Comparison of ENCODE assay signal across 21 mouse cellular contexts in the genomic region with DNA sequence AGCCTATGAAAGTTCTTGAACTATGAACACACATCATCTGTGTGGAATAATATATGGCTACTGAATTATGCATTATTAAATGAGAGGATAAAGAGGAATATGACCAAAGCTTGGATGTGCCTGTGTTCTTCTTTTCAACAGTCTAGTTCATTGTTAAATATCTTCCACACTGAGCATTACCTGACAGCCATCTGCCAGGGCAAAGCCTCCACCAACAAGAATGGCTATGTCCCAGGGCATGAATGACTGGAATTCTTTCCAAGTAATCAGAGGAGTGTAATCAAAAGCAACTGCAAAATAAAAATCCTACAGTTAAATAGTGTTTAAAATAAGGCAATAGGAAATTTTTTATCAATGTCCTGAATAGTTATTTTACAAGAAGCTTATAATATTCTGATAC.
A peak's percentile ranks its signal among the peaks of the same experiment; 100 is the strongest.
DNase-seq lines count a peak whose midpoint lies in the region; ATAC-seq lines count a peak whose summit lies in the region.
"Had no signal": no experiment of that assay in that cellular context is flagged by ENCODE, and none has a peak within 500 bp of the region (broad histone marks: within the 10 kb centered on the region; RNA-seq: fewer than 3 reads in every experiment).

No protein-coding gene starts in this region.

- no peaks in the 10 kb centered on the region for H3K4me1 ChIP-seq in hindbrain, embryonic 16.5 days (ENCODE audit: control insufficient read depth, insufficient read depth, low read depth, low read length)
- H3K4me1 ChIP-seq: embryonic facial prominence, embryonic 15.5 days; forebrain, embryonic 10.5 days; heart, embryonic 12.5 days; hindbrain, embryonic 15.5 days had no signal

- no peak overlapping the region for H3K27ac ChIP-seq in hindbrain, embryonic 16.5 days (ENCODE audit: low read depth, low read length)
- H3K27ac ChIP-seq: embryonic facial prominence, embryonic 15.5 days; forebrain, embryonic 10.5 days; gastrocnemius, adult 2 months; hindbrain, embryonic 15.5 days had no signal

- ATAC-seq in megakaryocyte progenitor cell, adult 5-6 weeks (replicated peaks; ENCODE audit: poor library complexity), result no peak
- no peak for ATAC-seq in hindbrain, embryonic 16.5 days
- ATAC-seq: activated CD4-positive, CD25-positive, alpha-beta regulatory T cell, adult 4 months; forebrain, embryonic 14.5 days; inflammation-experienced regulatory T-cells, adult 6 months; intestine, postnatal 0 days; Patski had no signal

- H3K27me3 ChIP-seq in hindbrain, embryonic 16.5 days (replicated peaks; ENCODE audit: control insufficient read depth, insufficient read depth, low read length), result no peaks in the 10 kb centered on the region
- H3K27me3 ChIP-seq: embryonic facial prominence, embryonic 15.5 days; heart, embryonic 12.5 days; hindbrain, embryonic 15.5 days had no signal

- H3K4me2 ChIP-seq in hindbrain, embryonic 16.5 days (ENCODE audit: low read length), result no peak overlapping the region
- H3K4me2 ChIP-seq: embryonic facial prominence, embryonic 15.5 days; heart, embryonic 12.5 days; hindbrain, embryonic 15.5 days had no signal

- H3K9ac ChIP-seq in hindbrain, embryonic 16.5 days (ENCODE audit: low read depth, low read length), result no peak overlapping the region
- H3K9ac ChIP-seq: embryonic facial prominence, embryonic 15.5 days; heart, embryonic 12.5 days; hindbrain, embryonic 15.5 days had no signal

- DNase-seq in Muller cell, postnatal 12 days (ENCODE audit: inconsistent ontology term), result peak; percentile 33
- DNase-seq in cerebellum, adult 11-12 months, result peak; percentile 70
- DNase-seq in cerebellum, adult 9-10 months, result peak; percentile 90
- DNase-seq in cerebellum, postnatal 25 days, result peak; percentile 52 to 65
- no peak for DNase-seq in spleen, adult 12 weeks (ENCODE audit: low spot score)
- DNase-seq: adrenal gland, postnatal 25 days; embryo, embryonic 11 days; gastrocnemius, adult 2 months; gastrocnemius, postnatal 25 days had no signal

- H3K4me3 ChIP-seq in hindbrain, embryonic 16.5 days (ENCODE audit: low read length), result no peak overlapping the region
- H3K4me3 ChIP-seq: embryonic facial prominence, embryonic 15.5 days; erythroblast, embryonic 14.5 days; forebrain, embryonic 10.5 days; gastrocnemius, adult 2 months; heart, embryonic 12.5 days; hindbrain, embryonic 15.5 days had no signal

- no peaks in the 10 kb centered on the region for H3K36me3 ChIP-seq in hindbrain, embryonic 16.5 days (ENCODE audit: control insufficient read depth, insufficient read depth, low read length)
- H3K36me3 ChIP-seq: embryonic facial prominence, embryonic 15.5 days; forebrain, embryonic 10.5 days; heart, embryonic 12.5 days; hindbrain, embryonic 15.5 days had no signal

- no peaks in the 10 kb centered on the region for H3K9me3 ChIP-seq in hindbrain, embryonic 16.5 days (ENCODE audit: control insufficient read depth, low read length)
- H3K9me3 ChIP-seq: embryonic facial prominence, embryonic 15.5 days; forebrain, embryonic 10.5 days; heart, embryonic 12.5 days; hindbrain, embryonic 15.5 days had no signal
